Mouse (Mus musculus): ENCODE measurements around the gene Mvb12b. TPM values are rescaled to one million over a fixed set of nuclear protein-coding genes. Genes with fewer than 3 reads are reported as not detected.

The Mvb12b gene
- polyA plus RNA-seq, 1 experiment from 2014 or later = 16.6 TPM

GRCm38 (mm10) chr2:33878437-33878836 lies 9.3 kb downstream of the Mvb12b start:
- peak overlapping the region; percentile 63; the same call in 1 of the 2 replicates for H3K27ac ChIP-seq
- WGBS = 31% methylated on average over 11 of the region's 11 CpGs

GRCm38 (mm10) chr2:33877663-33878360 lies 9.9 kb downstream of the Mvb12b start:
- Histone ChIP-seq H3K27me3 (ENCODE audit: insufficient read depth, poor library complexity, severe bottlenecking) (peaks cover 42% of the 10 kb centered on the region; the same call in 1 of the 2 replicates), H3K4me3 (no peak overlapping the region), H3K4me1 (peaks cover 72% of the 10 kb centered on the region), H3K27ac (peak overlapping the region; percentile 63; the same call in 1 of the 2 replicates), H3K36me3 (peaks cover 15% of the 10 kb centered on the region), H3K9me3 (no peaks in the 10 kb centered on the region)
- WGBS = 75% methylated on average over 6 of the region's 6 CpGs
- no peak for DNase-seq (ENCODE audit: low spot score)

More at GRCm38 (mm10) chr2:33878437-33878836, 9.3 kb downstream of the Mvb12b start:
- Histone ChIP-seq H3K4me3 (no peak overlapping the region), H3K36me3 (peaks cover 9% of the 10 kb centered on the region; the same call in 1 of the 2 replicates), H3K4me1 (peaks cover 65% of the 10 kb centered on the region), H3K27me3 (ENCODE audit: insufficient read depth, poor library complexity, severe bottlenecking) (peaks cover 38% of the 10 kb centered on the region; the same call in 1 of the 2 replicates), H3K9me3 (no peaks in the 10 kb centered on the region)
- no peak for DNase-seq (ENCODE audit: low spot score)

GRCm38 (mm10) chr2:33876529-33877290 lies 11.0 kb downstream of the Mvb12b start:
- peaks cover 77% of the 10 kb centered on the region for H3K4me1 ChIP-seq
- peaks cover 26% of the 10 kb centered on the region for H3K36me3 ChIP-seq
- WGBS = 29% methylated on average over 25 of the region's 25 CpGs

GRCm38 (mm10) chr2:33875594-33875993 lies 12.2 kb downstream of the Mvb12b start:
- DNase-seq (ENCODE audit: low spot score) = no peak
- Histone ChIP-seq H3K27ac (peak overlapping the region; percentile 17; the same call in 1 of the 2 replicates), H3K9me3 (no peaks in the 10 kb centered on the region), H3K4me3 (no peak overlapping the region), H3K27me3 (ENCODE audit: insufficient read depth, poor library complexity, severe bottlenecking) (peaks cover 37% of the 10 kb centered on the region; the same call in 1 of the 2 replicates), H3K36me3 (peaks cover 32% of the 10 kb centered on the region), H3K4me1 (peaks cover 82% of the 10 kb centered on the region)
- 66% methylated on average over 12 of the region's 12 CpGs for WGBS

More at GRCm38 (mm10) chr2:33876529-33877290, 11.0 kb downstream of the Mvb12b start:
- peak overlapping the region; percentile 87 for H3K27ac ChIP-seq
- H3K9me3 ChIP-seq = no peaks in the 10 kb centered on the region
- H3K4me3 ChIP-seq = peak overlapping the region; percentile 35
- no peak for DNase-seq (ENCODE audit: low spot score)
- peaks cover 44% of the 10 kb centered on the region; the same call in 1 of the 2 replicates for H3K27me3 ChIP-seq (ENCODE audit: insufficient read depth, poor library complexity, severe bottlenecking)

GRCm38 (mm10) chr2:33874856-33875576 lies 12.7 kb downstream of the Mvb12b start:
- WGBS = 69% methylated on average over 10 of the region's 10 CpGs
- peak overlapping the region; percentile 17; the same call in 1 of the 2 replicates for H3K27ac ChIP-seq

GRCm38 (mm10) chr2:33874367-33874766 lies 13.4 kb downstream of the Mvb12b start:
- no peak for DNase-seq (ENCODE audit: low spot score)
- H3K36me3 ChIP-seq = peaks cover 32% of the 10 kb centered on the region
- WGBS = 68% methylated on average over 5 of the region's 5 CpGs

More at GRCm38 (mm10) chr2:33874856-33875576, 12.7 kb downstream of the Mvb12b start:
- Histone ChIP-seq H3K4me1 (peaks cover 83% of the 10 kb centered on the region), H3K4me3 (no peak overlapping the region), H3K9me3 (no peaks in the 10 kb centered on the region), H3K27me3 (ENCODE audit: insufficient read depth, poor library complexity, severe bottlenecking) (peaks cover 31% of the 10 kb centered on the region; the same call in 1 of the 2 replicates), H3K36me3 (peaks cover 32% of the 10 kb centered on the region)
- no peak for DNase-seq (ENCODE audit: low spot score)

GRCm38 (mm10) chr2:33873501-33873900 lies 14.2 kb downstream of the Mvb12b start:
- DNase-seq (ENCODE audit: low spot score) = no peak
- Histone ChIP-seq H3K36me3 (peaks cover 32% of the 10 kb centered on the region), H3K4me1 (peaks cover 87% of the 10 kb centered on the region), H3K27ac (no peak overlapping the region; the same call in 1 of the 2 replicates), H3K9me3 (no peaks in the 10 kb centered on the region), H3K4me3 (no peak overlapping the region), H3K27me3 (ENCODE audit: insufficient read depth, poor library complexity, severe bottlenecking) (peaks cover 28% of the 10 kb centered on the region; the same call in 1 of the 2 replicates)
- WGBS = 95% methylated on average over 8 of the region's 8 CpGs

More at GRCm38 (mm10) chr2:33874367-33874766, 13.4 kb downstream of the Mvb12b start:
- no peaks in the 10 kb centered on the region for H3K9me3 ChIP-seq
- peaks cover 84% of the 10 kb centered on the region for H3K4me1 ChIP-seq
- no peak overlapping the region for H3K4me3 ChIP-seq
- 0 out of 2 replicates have a peak overlapping the region, but pooled peaks have one; percentile 17 for H3K27ac ChIP-seq
- peaks cover 27% of the 10 kb centered on the region; the same call in 1 of the 2 replicates for H3K27me3 ChIP-seq (ENCODE audit: insufficient read depth, poor library complexity, severe bottlenecking)

GRCm38 (mm10) chr2:33872841-33873271 lies 14.9 kb downstream of the Mvb12b start:
- Histone ChIP-seq H3K4me3 (no peak overlapping the region), H3K4me1 (peaks cover 81% of the 10 kb centered on the region), H3K36me3 (peaks cover 32% of the 10 kb centered on the region), H3K27me3 (ENCODE audit: insufficient read depth, poor library complexity, severe bottlenecking) (peaks cover 29% of the 10 kb centered on the region; the same call in 1 of the 2 replicates), H3K27ac (no peak overlapping the region; the same call in 1 of the 2 replicates), H3K9me3 (no peaks in the 10 kb centered on the region)
- WGBS = 70% methylated on average over 8 of the region's 8 CpGs
- no peak for DNase-seq (ENCODE audit: low spot score)

GRCm38 (mm10) chr2:33871181-33871520 lies 16.6 kb downstream of the Mvb12b start:
- Histone ChIP-seq H3K36me3 (peaks cover 32% of the 10 kb centered on the region), H3K27me3 (ENCODE audit: insufficient read depth, poor library complexity, severe bottlenecking) (peaks cover 29% of the 10 kb centered on the region; the same call in 1 of the 2 replicates), H3K9me3 (no peaks in the 10 kb centered on the region), H3K4me3 (no peak overlapping the region), H3K27ac (peak overlapping the region; percentile 67), H3K4me1 (peaks cover 65% of the 10 kb centered on the region)
- WGBS = 86% methylated on average over 4 of the region's 4 CpGs
- DNase-seq (ENCODE audit: low spot score) = no peak

GRCm38 (mm10) chr2:33870369-33871180 lies 17.2 kb downstream of the Mvb12b start:
- Histone ChIP-seq H3K27ac (peak overlapping the region; percentile 67), H3K4me3 (no peak overlapping the region), H3K4me1 (peaks cover 59% of the 10 kb centered on the region), H3K27me3 (ENCODE audit: insufficient read depth, poor library complexity, severe bottlenecking) (peaks cover 29% of the 10 kb centered on the region; the same call in 1 of the 2 replicates), H3K36me3 (peaks cover 32% of the 10 kb centered on the region), H3K9me3 (no peaks in the 10 kb centered on the region)
- DNase-seq (ENCODE audit: low spot score) = no peak
- WGBS = 54% methylated on average over 17 of the region's 17 CpGs

- no peaks in the 10 kb centered on the region for H3K9me3 ChIP-seq
- H3K27me3 ChIP-seq (ENCODE audit: insufficient read depth, poor library complexity, severe bottlenecking) = peaks cover 29% of the 10 kb centered on the region; the same call in 1 of the 2 replicates
- H3K4me3 ChIP-seq = no peak overlapping the region
- DNase-seq (ENCODE audit: low spot score) = no peak
- peaks cover 32% of the 10 kb centered on the region for H3K36me3 ChIP-seq
- H3K4me1 ChIP-seq = peaks cover 51% of the 10 kb centered on the region
- 65% methylated on average over 10 of the region's 10 CpGs for WGBS
- peak overlapping the region; percentile 65; the same call in 1 of the 2 replicates for H3K27ac ChIP-seq
Measured at GRCm38 (mm10) chr2:33869689-33870343, 17.9 kb downstream of the Mvb12b start.
